Mouse (Mus musculus) midbrain, embryonic 12.5 days (tissue): ENCODE results near the gene Slc16a10. TPM values are rescaled to one million over a fixed set of nuclear protein-coding genes. Genes with fewer than 3 reads are reported as not detected.

Source experiments
- ATAC-seq: fragments of 200-750 bp; cut with Nextera tagmentation; 2 replicates; pipeline ENCODE4 v1.8.0; 2017; ENCODE audit warnings: low read depth, moderate TSS enrichment, moderate library complexity; ENCODE audit not compliant: low FRiP score
- H3K27ac ChIP-seq: fragments of 300-500 bp; sonication (generic); replicated peaks from 2 replicates; pipeline ENCODE4 v1.5.1; 2016; ENCODE audit warnings: mild to moderate bottlenecking
- H3K27me3 ChIP-seq: fragments of 300-500 bp; sonication (generic); 2 replicates; pipeline ENCODE4 v1.6.1; 2016; ENCODE audit warnings: mild to moderate bottlenecking
- H3K36me3 ChIP-seq: fragments of 300-500 bp; sonication (generic); 2 replicates; pipeline ENCODE4 v1.6.1; 2016
- H3K4me1 ChIP-seq: fragments of 300-500 bp; sonication (generic); 2 replicates; pipeline ENCODE4 v1.6.1; 2016
- H3K4me2 ChIP-seq: fragments of 300-500 bp; sonication (generic); replicated peaks from 2 replicates; pipeline ENCODE4 v1.6.1; 2016; ENCODE audit warnings: mild to moderate bottlenecking, moderate library complexity
- H3K4me3 ChIP-seq: fragments of 300-500 bp; sonication (generic); 2 replicates; pipeline ENCODE4 v1.5.1; 2016; ENCODE audit warnings: mild to moderate bottlenecking
- H3K9ac ChIP-seq: fragments of 300-500 bp; sonication (generic); replicated peaks from 2 replicates; pipeline ENCODE4 v1.6.1; 2016; ENCODE audit warnings: mild to moderate bottlenecking, moderate library complexity
- H3K9me3 ChIP-seq: fragments of 300-500 bp; sonication (generic); 2 replicates; pipeline ENCODE4 v1.6.1; 2016; ENCODE audit warnings: mild to moderate bottlenecking
- WGBS: fragments of 180-500 bp; shearing (Covaris S2); methylation state at CpG from one replicate; pipeline ENCODE4 v1.1.7; 2016; 5-methylcytosine and 5-hydroxymethylcytosine counted together
- polyA plus RNA-seq: library from polyadenylated mRNA; unstranded; fragments of >200 nt; fragmentation: Nextera tagmentation; extraction: Ambion mirVana; gene quantifications from 2 replicates; pipeline ENCODE4 v1.2.1, GENCODE M21; 2016

Gene Slc16a10
- polyA plus RNA-seq, 1 experiment from 2014 or later, result 4.3 TPM

DNA sequence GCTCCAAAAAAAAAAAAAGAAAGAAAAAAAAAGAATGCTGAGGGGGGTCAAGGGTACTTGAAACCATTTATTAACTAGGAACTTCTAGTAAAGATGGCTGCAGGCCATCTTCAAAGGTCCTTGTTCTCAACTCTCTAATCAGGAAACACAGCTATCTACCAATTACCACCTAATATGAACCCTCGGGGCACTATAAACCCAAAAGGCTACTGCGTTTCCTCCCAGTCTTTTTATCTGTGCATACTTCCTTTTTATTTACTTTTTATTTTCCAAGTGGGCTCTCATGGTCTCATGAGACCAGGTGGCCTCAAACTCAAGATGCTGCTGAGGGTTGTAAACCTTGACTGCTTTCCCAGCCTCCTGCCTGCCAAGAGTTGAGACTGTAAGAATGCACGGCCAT is 4.4 kb upstream of the Slc16a10 start:
- Histone ChIP-seq H3K36me3 (no peaks in the 10 kb centered on the region), H3K27me3 (peaks cover 7% of the 10 kb centered on the region), H3K9me3 (no peaks in the 10 kb centered on the region), H3K27ac (no peak overlapping the region), H3K4me3 (no peak overlapping the region), H3K9ac (no peak overlapping the region), H3K4me2 (no peak overlapping the region), H3K4me1 (peaks cover 6% of the 10 kb centered on the region)
- 89% methylated on average over 3 of the region's 3 CpGs for WGBS
- ATAC-seq, result no peak

DNA sequence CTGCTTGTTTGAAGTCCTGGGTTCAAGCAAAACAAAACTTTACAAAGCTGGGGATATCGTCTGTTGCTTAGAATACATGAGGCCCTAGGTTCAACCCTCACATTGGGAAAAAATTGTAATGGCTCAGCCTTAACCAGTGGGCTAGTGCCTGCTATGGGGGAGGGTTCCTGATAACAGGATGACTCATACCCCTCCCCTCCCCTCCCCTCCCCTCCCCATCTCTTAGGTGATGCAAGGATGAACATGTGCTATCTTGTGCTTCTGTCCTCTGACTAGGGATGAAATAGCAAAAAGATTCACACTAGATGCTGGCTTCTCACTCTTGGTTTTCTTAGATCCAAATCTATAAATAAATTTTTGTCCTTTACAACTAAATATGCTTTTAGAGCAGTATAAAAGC is 2.8 kb upstream of the Slc16a10 start:
- 79% methylated on average over 1 of the region's 1 CpGs for WGBS
- Histone ChIP-seq H3K4me1 (peaks cover 10% of the 10 kb centered on the region), H3K9ac (no peak overlapping the region)

GRCm38 (mm10) chr10:40141016-40141851 is 824 bp downstream of the Slc16a10 start:
- H3K9ac ChIP-seq, result peak overlapping the region; percentile 62
- 27% methylated on average over 27 of the region's 27 CpGs for WGBS
- H3K9me3 ChIP-seq, result no peaks in the 10 kb centered on the region
- no peak overlapping the region for H3K27ac ChIP-seq
- peaks cover 18% of the 10 kb centered on the region for H3K27me3 ChIP-seq
- peaks cover 10% of the 10 kb centered on the region for H3K4me1 ChIP-seq
- peak overlapping the region; percentile 48 for H3K4me3 ChIP-seq
- no peaks in the 10 kb centered on the region for H3K36me3 ChIP-seq
- peak overlapping the region; percentile 82 for H3K4me2 ChIP-seq
- ATAC-seq, result no peak

More for the DNA sequence above, 2.8 kb upstream of the Slc16a10 start:
- H3K27me3 ChIP-seq, result peaks cover 18% of the 10 kb centered on the region
- no peak overlapping the region for H3K4me2 ChIP-seq
- no peak overlapping the region for H3K27ac ChIP-seq
- H3K4me3 ChIP-seq, result no peak overlapping the region
- ATAC-seq, result no peak
- H3K36me3 ChIP-seq, result no peaks in the 10 kb centered on the region
- H3K9me3 ChIP-seq, result no peaks in the 10 kb centered on the region

GRCm38 (mm10) chr10:40139646-40140045 is 2.4 kb downstream of the Slc16a10 start:
- ATAC-seq, result no peak
- WGBS, result 87% methylated on average over 4 of the region's 4 CpGs

GRCm38 (mm10) chr10:40135807-40136778 is 6.0 kb downstream of the Slc16a10 start:
- peaks cover 7% of the 10 kb centered on the region for H3K27me3 ChIP-seq
- no peak overlapping the region for H3K9ac ChIP-seq
- H3K4me3 ChIP-seq, result no peak overlapping the region
- 80% methylated on average over 9 of the region's 9 CpGs for whole genome bisulfite sequencing
- ATAC-seq, result no peak
- H3K9me3 ChIP-seq, result no peaks in the 10 kb centered on the region
- H3K4me2 ChIP-seq, result no peak overlapping the region
- H3K36me3 ChIP-seq, result no peaks in the 10 kb centered on the region
- H3K27ac ChIP-seq, result no peak overlapping the region
- H3K4me1 ChIP-seq, result 0 out of 2 replicates have a peak, but pooled peaks cover 3% of the 10 kb centered on the region

More at GRCm38 (mm10) chr10:40139646-40140045, 2.4 kb downstream of the Slc16a10 start:
- no peak overlapping the region for H3K9ac ChIP-seq
- H3K27me3 ChIP-seq, result peaks cover 18% of the 10 kb centered on the region
- no peaks in the 10 kb centered on the region for H3K36me3 ChIP-seq
- no peak overlapping the region for H3K27ac ChIP-seq
- peaks cover 12% of the 10 kb centered on the region for H3K4me1 ChIP-seq
- H3K9me3 ChIP-seq, result no peaks in the 10 kb centered on the region
- no peak overlapping the region for H3K4me3 ChIP-seq
- H3K4me2 ChIP-seq, result no peak overlapping the region

GRCm38 (mm10) chr10:40134906-40135305 is 7.2 kb downstream of the Slc16a10 start:
- 90% methylated on average over 6 of the region's 6 CpGs for WGBS
- 0 out of 2 replicates have a peak, but pooled peaks cover 2% of the 10 kb centered on the region for H3K4me1 ChIP-seq
- H3K27ac ChIP-seq, result no peak overlapping the region
- H3K9me3 ChIP-seq, result no peaks in the 10 kb centered on the region
- no peak overlapping the region for H3K4me2 ChIP-seq
- no peak for ATAC-seq
- H3K4me3 ChIP-seq, result no peak overlapping the region
- no peaks in the 10 kb centered on the region for H3K36me3 ChIP-seq
- no peak overlapping the region for H3K9ac ChIP-seq
- no peaks in the 10 kb centered on the region for H3K27me3 ChIP-seq

DNA sequence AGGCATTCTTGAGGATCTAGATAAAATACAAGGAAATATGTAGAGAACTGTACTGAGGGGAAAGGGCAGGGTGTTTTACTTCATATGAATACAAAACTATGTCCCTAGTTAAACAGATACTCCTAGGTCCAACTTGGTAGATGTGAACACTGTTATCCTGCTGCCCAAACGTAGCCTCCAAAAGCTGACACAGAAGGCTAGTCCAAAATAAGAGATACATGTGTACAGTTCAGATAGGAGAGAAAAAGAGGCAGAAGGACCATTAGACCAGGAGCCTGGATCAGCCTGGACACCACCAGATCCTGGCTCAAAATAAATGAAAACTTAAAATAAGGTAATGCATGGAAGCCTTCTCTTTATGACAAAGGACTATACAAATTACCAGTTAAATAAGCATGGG is 8.4 kb downstream of the Slc16a10 start:
- ATAC-seq, result no peak
- no peaks in the 10 kb centered on the region for H3K9me3 ChIP-seq
- H3K9ac ChIP-seq, result no peak overlapping the region
- H3K4me3 ChIP-seq, result no peak overlapping the region
- no peaks in the 10 kb centered on the region for H3K36me3 ChIP-seq
- H3K4me2 ChIP-seq, result no peak overlapping the region
- H3K27ac ChIP-seq, result no peak overlapping the region
- 86% methylated on average over 1 of the region's 1 CpGs for WGBS
- H3K4me1 ChIP-seq, result 0 out of 2 replicates have a peak, but pooled peaks cover 2% of the 10 kb centered on the region
- H3K27me3 ChIP-seq, result no peaks in the 10 kb centered on the region

DNA sequence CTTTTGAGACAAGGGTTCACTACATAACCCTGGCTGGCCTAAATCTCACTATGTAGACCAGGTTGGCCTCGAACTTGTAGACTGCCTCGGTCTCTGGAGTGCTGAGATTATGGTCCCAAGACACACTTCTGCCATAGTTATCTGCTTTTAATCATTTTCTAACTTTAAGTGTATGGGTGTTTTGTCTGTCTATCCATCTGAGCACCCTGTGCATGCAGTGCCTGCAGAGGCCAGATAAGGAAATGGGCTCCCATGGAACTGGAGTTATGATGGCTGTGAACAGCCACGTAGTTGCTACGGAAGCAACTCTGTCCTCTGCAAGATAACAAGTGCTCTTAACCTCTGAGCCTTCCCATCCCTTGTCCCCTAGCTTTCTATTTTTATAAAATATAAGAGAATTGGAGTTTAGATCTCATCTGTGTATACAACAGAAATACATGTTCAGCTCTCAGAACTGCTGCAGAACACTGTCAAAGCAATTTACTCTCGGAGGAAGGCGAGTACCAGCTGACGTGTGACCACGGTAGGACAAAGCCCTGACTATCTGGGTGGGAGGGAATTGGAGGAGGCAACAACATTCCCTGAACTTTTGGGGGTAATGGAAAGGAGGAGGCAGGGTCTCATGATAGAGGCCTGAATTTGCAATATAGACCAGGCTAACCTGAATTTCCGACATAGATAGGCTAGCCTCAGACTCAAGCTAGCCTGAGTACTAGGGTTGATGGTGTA is 10.2 kb downstream of the Slc16a10 start:
- no peak for ATAC-seq
- Histone ChIP-seq H3K4me2 (no peak overlapping the region), H3K36me3 (no peaks in the 10 kb centered on the region), H3K27ac (no peak overlapping the region), H3K9ac (no peak overlapping the region), H3K4me3 (no peak overlapping the region), H3K9me3 (no peaks in the 10 kb centered on the region), H3K4me1 (0 out of 2 replicates have a peak, but pooled peaks cover 2% of the 10 kb centered on the region), H3K27me3 (no peaks in the 10 kb centered on the region)
- WGBS, result 88% methylated on average over 9 of the region's 9 CpGs

DNA sequence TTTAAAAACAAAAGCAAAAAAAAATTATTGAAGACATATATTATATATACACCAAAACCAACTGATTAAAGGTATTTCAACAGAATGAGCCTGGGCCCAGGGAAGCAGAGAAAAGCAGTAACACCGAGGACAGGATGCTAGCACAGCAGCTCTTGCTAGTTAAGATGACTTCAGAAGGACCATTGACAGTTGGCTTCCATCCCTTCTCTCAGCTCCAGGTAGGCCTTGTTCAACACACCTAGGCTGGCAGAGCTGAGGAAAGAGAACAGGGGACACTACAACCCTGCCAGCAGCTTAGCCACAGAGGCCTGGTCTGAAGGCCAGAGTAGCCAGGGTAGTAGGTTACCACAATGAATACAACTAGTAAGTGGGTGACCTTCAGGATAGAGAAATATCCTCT is 11.9 kb downstream of the Slc16a10 start:
- H3K4me3 ChIP-seq, result no peak overlapping the region
- H3K36me3 ChIP-seq, result no peaks in the 10 kb centered on the region
- no peak overlapping the region for H3K9ac ChIP-seq
- no peak overlapping the region for H3K4me2 ChIP-seq
- no peak overlapping the region for H3K27ac ChIP-seq
- H3K27me3 ChIP-seq, result 0 out of 2 replicates have a peak, but pooled peaks cover 3% of the 10 kb centered on the region
- H3K9me3 ChIP-seq, result no peaks in the 10 kb centered on the region
- no peak for ATAC-seq
- no peaks in the 10 kb centered on the region for H3K4me1 ChIP-seq
- 94% methylated on average over 1 of the region's 1 CpGs for WGBS

DNA sequence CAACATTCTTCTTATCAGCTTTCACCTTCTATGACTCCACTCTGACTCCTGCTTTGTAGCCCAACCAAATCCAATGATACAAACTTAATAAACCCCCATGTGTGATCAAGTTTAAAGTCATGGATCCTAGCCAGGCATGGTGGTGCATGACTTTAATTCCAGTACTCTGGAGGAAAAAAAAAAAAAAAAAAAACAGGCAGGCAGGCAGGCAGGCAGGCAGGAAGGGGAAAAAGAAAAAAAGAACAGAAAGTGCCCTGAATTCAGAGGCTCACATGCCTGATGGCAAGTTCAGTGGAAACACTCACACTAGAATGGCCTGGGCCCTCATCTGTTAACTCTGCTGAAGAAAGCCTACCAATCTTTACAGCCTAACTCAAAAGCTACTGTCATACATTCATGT is 12.9 kb downstream of the Slc16a10 start:
- 0 out of 2 replicates have a peak, but pooled peaks cover 3% of the 10 kb centered on the region for H3K27me3 ChIP-seq
- no peak overlapping the region for H3K4me2 ChIP-seq
- ATAC-seq, result no peak
- H3K4me3 ChIP-seq, result no peak overlapping the region
- H3K4me1 ChIP-seq, result no peaks in the 10 kb centered on the region
- H3K9ac ChIP-seq, result no peak overlapping the region
- H3K27ac ChIP-seq, result no peak overlapping the region
- H3K9me3 ChIP-seq, result no peaks in the 10 kb centered on the region
- no peaks in the 10 kb centered on the region for H3K36me3 ChIP-seq

- WGBS, result 90% methylated on average over 7 of the region's 7 CpGs
- H3K4me2 ChIP-seq, result no peak overlapping the region
- no peaks in the 10 kb centered on the region for H3K9me3 ChIP-seq
- H3K4me1 ChIP-seq, result no peaks in the 10 kb centered on the region
- H3K9ac ChIP-seq, result no peak overlapping the region
- no peak for ATAC-seq
- no peaks in the 10 kb centered on the region for H3K36me3 ChIP-seq
- no peak overlapping the region for H3K27ac ChIP-seq
- H3K4me3 ChIP-seq, result no peak overlapping the region
- 0 out of 2 replicates have a peak, but pooled peaks cover 3% of the 10 kb centered on the region for H3K27me3 ChIP-seq
Measured at GRCm38 (mm10) chr10:40128497-40128896, 13.6 kb downstream of the Slc16a10 start.
